Mouse (Mus musculus): ENCODE measurements around the gene Fgfr2. TPM values are rescaled to one million over a fixed set of nuclear protein-coding genes. Genes with fewer than 3 reads are reported as not detected.

Gene Fgfr2
- polyA plus RNA-seq, 1 experiment from 2014 or later, result 11.4 TPM

GRCm38 (mm10) chr7:133001388-133001787, 121.8 kb downstream of the Fgfr2 start:
- ATAC-seq (ENCODE audit: low read depth), result no peak
- Histone ChIP-seq H3K27me3 (ENCODE audit: control insufficient read depth, insufficient read depth, low read depth, low read length) (no peaks in the 10 kb centered on the region), H3K4me3 (ENCODE audit: low read depth, low read length) (no peak overlapping the region), H3K4me1 (ENCODE audit: control insufficient read depth, low read depth, low read length) (no peaks in the 10 kb centered on the region; the same call in 1 of the 2 replicates), H3K36me3 (ENCODE audit: control insufficient read depth, insufficient read depth) (no peaks in the 10 kb centered on the region), H3K4me2 (ENCODE audit: low read depth, low read length) (no peak overlapping the region), H3K9ac (ENCODE audit: low read depth, low read length) (no peak overlapping the region), H3K9me3 (replicated peaks; ENCODE audit: control insufficient read depth, low read length) (no peaks in the 10 kb centered on the region), H3K27ac (ENCODE audit: low read length) (no peak overlapping the region)
- 74% methylated on average over 3 of the region's 3 CpGs for WGBS (ENCODE audit: insufficient replicate concordance)

GRCm38 (mm10) chr7:132999061-132999460, 124.1 kb downstream of the Fgfr2 start:
- Histone ChIP-seq H3K27me3 (ENCODE audit: control insufficient read depth, insufficient read depth, low read depth, low read length) (no peaks in the 10 kb centered on the region), H3K27ac (ENCODE audit: low read length) (no peak overlapping the region), H3K4me2 (ENCODE audit: low read depth, low read length) (no peak overlapping the region), H3K4me3 (ENCODE audit: low read depth, low read length) (no peak overlapping the region), H3K9me3 (replicated peaks; ENCODE audit: control insufficient read depth, low read length) (no peaks in the 10 kb centered on the region), H3K36me3 (ENCODE audit: control insufficient read depth, insufficient read depth) (no peaks in the 10 kb centered on the region), H3K4me1 (ENCODE audit: control insufficient read depth, low read depth, low read length) (no peaks in the 10 kb centered on the region; the same call in 1 of the 2 replicates), H3K9ac (ENCODE audit: low read depth, low read length) (no peak overlapping the region)
- WGBS (ENCODE audit: insufficient replicate concordance), result 78% methylated on average over 11 of the region's 11 CpGs
- no peak for ATAC-seq (ENCODE audit: low read depth)

GRCm38 (mm10) chr7:132998639-132999038, 124.5 kb downstream of the Fgfr2 start:
- H3K27me3 ChIP-seq (ENCODE audit: control insufficient read depth, insufficient read depth, low read depth, low read length), result no peaks in the 10 kb centered on the region
- no peak overlapping the region for H3K4me2 ChIP-seq (ENCODE audit: low read depth, low read length)
- WGBS (ENCODE audit: insufficient replicate concordance), result 77% methylated on average over 12 of the region's 12 CpGs

GRCm38 (mm10) chr7:132996391-132996790, 126.8 kb downstream of the Fgfr2 start:
- no peak overlapping the region for H3K9ac ChIP-seq (ENCODE audit: low read depth, low read length)
- no peaks in the 10 kb centered on the region for H3K36me3 ChIP-seq (ENCODE audit: control insufficient read depth, insufficient read depth)
- no peak overlapping the region for H3K27ac ChIP-seq (ENCODE audit: low read length)
- H3K4me3 ChIP-seq (ENCODE audit: low read depth, low read length), result no peak overlapping the region
- 69% methylated on average over 5 of the region's 5 CpGs for WGBS (ENCODE audit: insufficient replicate concordance)
- peak; percentile 33; the same call in 1 of the 2 replicates for ATAC-seq (ENCODE audit: low read depth)
- H3K4me1 ChIP-seq (ENCODE audit: control insufficient read depth, low read depth, low read length), result no peaks in the 10 kb centered on the region
- no peaks in the 10 kb centered on the region for H3K27me3 ChIP-seq (ENCODE audit: control insufficient read depth, insufficient read depth, low read depth, low read length)
- H3K4me2 ChIP-seq (ENCODE audit: low read depth, low read length), result no peak overlapping the region
- no peaks in the 10 kb centered on the region for H3K9me3 ChIP-seq (replicated peaks; ENCODE audit: control insufficient read depth, low read length)

More at GRCm38 (mm10) chr7:132998639-132999038, 124.5 kb downstream of the Fgfr2 start:
- no peak for ATAC-seq (ENCODE audit: low read depth)
- Histone ChIP-seq H3K4me3 (ENCODE audit: low read depth, low read length) (no peak overlapping the region), H3K9me3 (replicated peaks; ENCODE audit: control insufficient read depth, low read length) (no peaks in the 10 kb centered on the region), H3K9ac (ENCODE audit: low read depth, low read length) (no peak overlapping the region), H3K36me3 (ENCODE audit: control insufficient read depth, insufficient read depth) (no peaks in the 10 kb centered on the region), H3K4me1 (ENCODE audit: control insufficient read depth, low read depth, low read length) (no peaks in the 10 kb centered on the region; the same call in 1 of the 2 replicates), H3K27ac (ENCODE audit: low read length) (no peak overlapping the region)

GRCm38 (mm10) chr7:132994628-132995191, 128.4 kb downstream of the Fgfr2 start:
- Histone ChIP-seq H3K4me1 (ENCODE audit: control insufficient read depth, low read depth, low read length) (no peaks in the 10 kb centered on the region), H3K4me2 (ENCODE audit: low read depth, low read length) (no peak overlapping the region), H3K27ac (ENCODE audit: low read length) (no peak overlapping the region), H3K9ac (ENCODE audit: low read depth, low read length) (no peak overlapping the region), H3K9me3 (replicated peaks; ENCODE audit: control insufficient read depth, low read length) (no peaks in the 10 kb centered on the region), H3K4me3 (ENCODE audit: low read depth, low read length) (no peak overlapping the region), H3K36me3 (ENCODE audit: control insufficient read depth, insufficient read depth) (no peaks in the 10 kb centered on the region), H3K27me3 (ENCODE audit: control insufficient read depth, insufficient read depth, low read depth, low read length) (no peaks in the 10 kb centered on the region)
- ATAC-seq (ENCODE audit: low read depth), result no peak
- 77% methylated on average over 6 of the region's 6 CpGs for whole genome bisulfite sequencing (ENCODE audit: insufficient replicate concordance)

- no peak for ATAC-seq (ENCODE audit: low read depth)
- no peaks in the 10 kb centered on the region for H3K4me1 ChIP-seq (ENCODE audit: control insufficient read depth, low read depth, low read length)
- H3K4me2 ChIP-seq (ENCODE audit: low read depth, low read length), result no peak overlapping the region
- 79% methylated on average over 8 of the region's 8 CpGs for WGBS (ENCODE audit: insufficient replicate concordance)
- H3K4me3 ChIP-seq (ENCODE audit: low read depth, low read length), result no peak overlapping the region
- no peak overlapping the region for H3K27ac ChIP-seq (ENCODE audit: low read length)
- H3K27me3 ChIP-seq (ENCODE audit: control insufficient read depth, insufficient read depth, low read depth, low read length), result no peaks in the 10 kb centered on the region
- H3K36me3 ChIP-seq (ENCODE audit: control insufficient read depth, insufficient read depth), result no peaks in the 10 kb centered on the region
- H3K9me3 ChIP-seq (replicated peaks; ENCODE audit: control insufficient read depth, low read length), result no peaks in the 10 kb centered on the region
- no peak overlapping the region for H3K9ac ChIP-seq (ENCODE audit: low read depth, low read length)
Measured at GRCm38 (mm10) chr7:132994120-132994519, 129.0 kb downstream of the Fgfr2 start.

- ATAC-seq (ENCODE audit: low read depth), result no peak
- H3K4me3 ChIP-seq (ENCODE audit: low read depth, low read length), result no peak overlapping the region
- no peaks in the 10 kb centered on the region for H3K9me3 ChIP-seq (replicated peaks; ENCODE audit: control insufficient read depth, low read length)
- WGBS (ENCODE audit: insufficient replicate concordance), result 71% methylated on average over 9 of the region's 9 CpGs
- H3K27ac ChIP-seq (ENCODE audit: low read length), result no peak overlapping the region
- H3K27me3 ChIP-seq (ENCODE audit: control insufficient read depth, insufficient read depth, low read depth, low read length), result no peaks in the 10 kb centered on the region
- no peaks in the 10 kb centered on the region for H3K36me3 ChIP-seq (ENCODE audit: control insufficient read depth, insufficient read depth)
- H3K9ac ChIP-seq (ENCODE audit: low read depth, low read length), result no peak overlapping the region
- no peaks in the 10 kb centered on the region for H3K4me1 ChIP-seq (ENCODE audit: control insufficient read depth, low read depth, low read length)
- no peak overlapping the region for H3K4me2 ChIP-seq (ENCODE audit: low read depth, low read length)
Measured at GRCm38 (mm10) chr7:132992967-132993615, 130.1 kb downstream of the Fgfr2 start.

GRCm38 (mm10) chr7:132991240-132991900, 131.8 kb downstream of the Fgfr2 start:
- no peaks in the 10 kb centered on the region for H3K27me3 ChIP-seq (ENCODE audit: control insufficient read depth, insufficient read depth, low read depth, low read length)
- whole genome bisulfite sequencing (ENCODE audit: insufficient replicate concordance), result 83% methylated on average over 14 of the region's 14 CpGs
- no peaks in the 10 kb centered on the region for H3K36me3 ChIP-seq (ENCODE audit: control insufficient read depth, insufficient read depth)
- no peaks in the 10 kb centered on the region for H3K4me1 ChIP-seq (ENCODE audit: control insufficient read depth, low read depth, low read length)
- H3K9ac ChIP-seq (ENCODE audit: low read depth, low read length), result no peak overlapping the region
- no peak overlapping the region for H3K4me2 ChIP-seq (ENCODE audit: low read depth, low read length)
- H3K4me3 ChIP-seq (ENCODE audit: low read depth, low read length), result no peak overlapping the region
- H3K9me3 ChIP-seq (replicated peaks; ENCODE audit: control insufficient read depth, low read length), result no peaks in the 10 kb centered on the region
- ATAC-seq (ENCODE audit: low read depth), result no peak
- H3K27ac ChIP-seq (ENCODE audit: low read length), result no peak overlapping the region

- Histone ChIP-seq H3K27me3 (ENCODE audit: control insufficient read depth, insufficient read depth, low read depth, low read length) (no peaks in the 10 kb centered on the region), H3K9ac (ENCODE audit: low read depth, low read length) (no peak overlapping the region), H3K36me3 (ENCODE audit: control insufficient read depth, insufficient read depth) (no peaks in the 10 kb centered on the region), H3K4me3 (ENCODE audit: low read depth, low read length) (no peak overlapping the region), H3K4me2 (ENCODE audit: low read depth, low read length) (no peak overlapping the region), H3K9me3 (replicated peaks; ENCODE audit: control insufficient read depth, low read length) (no peaks in the 10 kb centered on the region), H3K27ac (ENCODE audit: low read length) (no peak overlapping the region), H3K4me1 (ENCODE audit: control insufficient read depth, low read depth, low read length) (no peaks in the 10 kb centered on the region)
- 69% methylated on average over 5 of the region's 5 CpGs for WGBS (ENCODE audit: insufficient replicate concordance)
- ATAC-seq (ENCODE audit: low read depth), result no peak
Measured at GRCm38 (mm10) chr7:132989839-132990238, 133.3 kb downstream of the Fgfr2 start.
